Mouse (Mus musculus) hematopoietic stem cell, adult 5-6 weeks (primary cell): ENCODE measurements around the gene Pnpla3. TPM values are rescaled to one million over a fixed set of nuclear protein-coding genes. Genes with fewer than 3 reads are reported as not detected.

Source experiments
- ATAC-seq, 2 experiments: fragments of 125-278 bp in 1 of 2; replicated peaks in 1 of 2; 2 replicates each; pipeline ENCODE4 v1.8.0; 2016 to 2017; ENCODE audit warnings: inconsistent platforms in 2 of 2, mild to moderate bottlenecking in 2 of 2, moderate number of reproducible peaks in 2 of 2, low read depth in 1 of 2, moderate TSS enrichment in 1 of 2; ENCODE audit not compliant: low FRiP score in 2 of 2, poor library complexity in 2 of 2, severe bottlenecking in 2 of 2, insufficient read depth in 1 of 2, low TSS enrichment in 1 of 2
- total RNA-seq: library from RNA; stranded (forward); fragments of 172-1452, 232-1000 nt; gene quantifications from 2 replicates; pipeline ENCODE4 v1.2.3, GENCODE M21; 2017

Gene Pnpla3
- total RNA-seq, 1 experiment from 2014 or later = not detected

DNA sequence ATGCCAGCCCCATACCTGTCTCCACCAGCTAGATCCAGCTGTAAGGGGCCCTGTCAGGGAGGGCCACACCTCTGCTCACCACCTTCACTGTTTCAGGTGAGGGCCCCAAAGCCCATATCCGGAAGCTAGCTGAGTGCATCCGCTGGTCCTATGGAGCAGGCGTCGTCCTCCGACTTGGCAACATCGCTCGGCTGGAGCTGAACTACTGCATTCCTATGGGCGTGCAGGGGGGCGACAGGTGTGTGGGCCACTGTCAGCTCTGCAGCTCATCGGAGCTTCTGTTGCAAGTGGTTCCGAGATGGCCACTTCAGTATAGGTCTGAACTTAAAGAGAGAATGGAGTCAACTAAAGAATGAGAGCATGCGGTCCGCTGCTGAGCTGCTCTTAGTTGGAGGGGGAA, 43.3 kb downstream of the Pnpla3 start:
- no peak for ATAC-seq

DNA sequence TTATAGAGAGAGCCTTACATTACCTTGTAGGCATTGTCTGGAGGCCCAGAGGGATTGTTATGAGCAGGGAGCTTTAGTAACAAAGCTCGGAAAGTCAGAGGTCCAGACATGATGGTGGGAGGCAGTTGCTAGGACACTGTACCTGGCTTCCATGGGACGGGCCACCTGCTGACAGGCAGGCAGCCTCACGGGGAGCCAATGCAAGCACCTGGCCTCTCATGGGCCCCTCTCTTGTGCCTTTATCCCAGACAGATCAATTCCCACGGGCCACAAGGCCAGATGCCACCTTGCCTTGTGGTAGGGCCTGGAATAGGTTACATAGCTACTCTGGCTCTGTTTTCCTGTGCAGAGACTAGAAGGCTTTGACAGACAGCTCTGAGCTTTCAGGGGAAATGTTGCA, 43.9 kb downstream of the Pnpla3 start:
- no peak for ATAC-seq

DNA sequence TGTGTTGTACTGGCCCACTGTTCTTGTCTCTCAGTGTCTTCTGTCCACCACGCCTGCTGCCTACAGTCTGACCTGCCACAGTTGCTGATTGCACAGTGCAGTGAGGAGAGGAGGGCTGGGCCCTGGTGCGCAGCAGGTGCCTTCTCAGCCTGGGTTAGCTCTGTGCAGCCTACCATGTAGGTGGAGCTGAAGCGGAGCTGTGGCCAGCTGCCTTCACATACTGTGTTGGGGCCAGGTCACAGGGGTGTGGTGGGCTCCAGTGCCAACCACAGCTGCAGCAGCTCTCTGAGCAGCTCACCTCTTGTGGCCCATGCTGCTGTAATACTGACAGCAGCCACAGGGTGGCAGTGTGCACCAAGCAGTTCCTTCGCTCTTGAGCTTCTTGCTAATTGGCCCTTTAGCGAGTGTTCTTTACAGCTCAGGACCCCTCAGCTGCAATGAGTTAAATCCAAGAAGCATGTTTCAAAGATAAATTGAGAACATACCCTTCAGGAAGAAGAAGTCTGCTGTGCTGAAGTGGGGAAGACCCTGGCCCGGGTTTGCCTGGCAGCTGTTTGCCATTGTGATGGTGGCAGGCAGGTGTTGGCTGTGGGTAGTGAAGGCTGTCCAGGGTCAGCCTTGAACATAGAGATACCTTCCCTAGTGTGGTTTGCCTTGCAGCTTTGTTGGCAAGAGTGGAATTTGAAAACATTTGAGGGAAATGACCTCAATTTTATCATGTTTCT, 44.6 kb downstream of the Pnpla3 start:
- peak; percentile 46 to 59 for ATAC-seq

DNA sequence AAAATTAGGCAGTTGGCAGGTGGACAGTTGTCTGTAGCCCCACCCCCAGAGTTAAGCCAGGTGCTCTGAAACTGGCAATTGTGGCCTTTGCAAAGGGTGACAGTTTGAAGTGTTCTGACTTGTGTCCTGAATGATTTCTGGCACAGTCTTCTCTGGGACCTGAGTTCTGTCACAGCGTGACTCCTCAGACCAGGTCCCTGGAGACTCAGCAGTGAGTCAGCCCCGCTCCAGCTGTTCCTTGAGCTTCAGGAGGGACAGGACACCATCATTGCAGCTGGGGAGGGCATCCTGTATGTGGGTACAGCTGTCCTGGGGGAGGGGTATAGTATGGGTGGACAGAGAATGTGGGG, 45.1 kb downstream of the Pnpla3 start:
- ATAC-seq = no peak

DNA sequence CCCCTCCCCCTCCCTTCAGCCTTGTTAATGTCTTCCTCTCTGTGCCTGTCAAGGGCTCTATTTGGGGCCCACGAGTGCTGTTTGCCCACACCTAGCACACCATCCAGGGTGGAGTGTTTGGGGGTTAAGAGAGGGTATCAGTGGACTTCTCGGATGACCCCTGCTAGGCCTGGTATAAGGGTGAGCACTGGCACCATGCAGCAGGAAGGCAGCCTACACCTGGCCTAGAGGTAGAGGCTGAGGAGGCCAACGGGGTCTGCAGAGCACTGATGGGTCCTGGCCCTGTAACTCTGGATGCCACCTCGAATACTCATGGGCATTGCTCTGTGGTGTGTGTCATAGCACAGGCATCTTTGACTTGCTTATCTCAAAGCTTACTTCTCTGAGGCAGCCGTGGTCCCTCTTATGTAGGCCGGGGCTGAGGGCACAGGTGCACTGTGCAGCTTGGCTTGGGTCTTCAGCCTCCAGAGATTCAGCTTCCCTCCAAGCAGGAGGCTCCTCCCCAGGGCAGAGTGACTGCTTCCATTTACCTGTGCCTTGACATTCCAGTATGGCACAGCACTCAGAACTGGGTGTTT, 45.6 kb downstream of the Pnpla3 start:
- no peak for ATAC-seq

DNA sequence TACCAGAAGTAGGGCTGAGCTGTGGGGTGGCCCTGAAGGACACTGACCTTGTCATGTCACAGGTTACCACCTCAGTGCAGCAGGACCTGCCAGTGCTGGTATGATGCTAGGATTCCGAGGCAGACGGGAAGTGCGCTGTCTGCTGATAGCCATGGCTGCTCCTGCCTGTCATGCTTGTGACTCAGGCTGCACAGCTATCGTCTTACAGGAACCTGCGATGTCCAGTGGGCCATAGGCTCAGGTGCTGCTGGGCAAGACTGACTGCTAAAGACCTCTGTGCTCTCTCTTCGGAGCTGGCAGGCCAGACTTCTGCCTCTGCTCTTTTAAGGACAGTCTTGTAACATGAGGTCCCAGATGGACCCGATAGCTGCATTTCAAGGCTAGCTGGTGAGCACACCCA, 46.8 kb downstream of the Pnpla3 start:
- no peak for ATAC-seq

DNA sequence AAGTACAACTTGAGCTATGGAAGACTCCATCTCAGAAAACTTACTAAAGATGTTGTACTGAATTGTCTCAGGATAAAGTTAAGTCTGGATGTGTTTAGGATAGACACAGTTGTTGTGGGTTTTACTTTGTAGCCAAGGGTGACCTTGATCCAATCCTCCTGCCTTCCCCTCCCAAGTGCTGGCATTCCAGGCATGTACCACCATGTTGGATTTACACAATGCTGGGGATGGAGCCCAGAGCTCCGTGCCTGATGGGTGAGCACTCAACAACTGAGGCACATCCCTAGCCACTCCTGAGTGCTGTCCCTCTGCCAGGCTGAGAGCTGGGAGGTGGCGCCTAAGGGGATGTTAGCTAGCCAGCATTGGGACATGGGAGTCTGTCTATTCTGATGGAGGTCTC, 47.6 kb downstream of the Pnpla3 start:
- ATAC-seq = no peak

DNA sequence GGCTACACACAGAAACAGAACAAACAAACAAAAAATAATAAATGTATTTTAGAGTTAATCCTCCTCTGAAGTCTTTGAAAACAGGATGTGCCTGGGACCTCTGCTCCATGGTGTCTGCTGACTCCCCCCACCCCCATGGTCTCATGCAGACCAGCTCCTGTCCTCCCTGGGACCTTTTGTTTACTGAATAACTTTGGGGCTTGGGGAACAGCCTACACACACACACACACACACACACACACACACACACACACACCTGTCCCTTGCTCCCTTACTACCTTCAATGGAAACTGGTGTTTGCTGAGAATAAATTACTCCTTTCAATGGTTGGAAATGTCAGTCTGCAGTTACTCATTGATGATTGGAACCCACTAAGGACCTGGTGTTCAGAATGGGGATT, 48.4 kb downstream of the Pnpla3 start:
- no peak for ATAC-seq

DNA sequence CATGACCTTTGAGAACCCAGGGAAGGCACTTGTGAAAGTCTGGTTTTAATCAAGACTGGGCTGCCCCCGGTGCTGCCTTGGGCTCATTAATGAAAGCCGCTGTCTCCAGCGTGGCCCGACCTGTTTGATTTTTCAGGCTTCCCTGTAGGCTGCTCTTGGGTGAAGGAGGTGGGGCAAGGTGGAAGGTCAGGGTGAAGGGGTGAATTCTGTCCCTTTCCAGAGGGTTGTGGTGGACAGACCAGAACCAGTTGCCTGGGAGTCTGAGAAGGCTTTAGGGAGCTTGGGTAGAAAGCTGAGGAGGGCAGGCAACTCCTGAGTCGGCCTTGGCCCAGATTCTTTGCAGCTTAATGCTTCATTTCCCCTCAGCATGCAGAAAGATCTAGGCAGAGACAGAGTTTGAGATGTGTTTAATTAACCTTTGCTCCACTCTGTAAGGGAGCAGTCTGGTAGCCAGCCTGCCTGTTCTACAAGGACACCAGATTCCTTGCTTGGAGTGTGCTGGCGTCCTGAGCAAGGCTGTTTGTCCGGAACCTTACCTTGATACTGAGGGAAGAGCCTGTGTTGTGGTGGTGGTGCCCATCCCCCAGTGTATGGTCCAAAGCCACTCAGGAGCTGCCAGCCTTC, 48.9 kb downstream of the Pnpla3 start:
- ATAC-seq = no peak

DNA sequence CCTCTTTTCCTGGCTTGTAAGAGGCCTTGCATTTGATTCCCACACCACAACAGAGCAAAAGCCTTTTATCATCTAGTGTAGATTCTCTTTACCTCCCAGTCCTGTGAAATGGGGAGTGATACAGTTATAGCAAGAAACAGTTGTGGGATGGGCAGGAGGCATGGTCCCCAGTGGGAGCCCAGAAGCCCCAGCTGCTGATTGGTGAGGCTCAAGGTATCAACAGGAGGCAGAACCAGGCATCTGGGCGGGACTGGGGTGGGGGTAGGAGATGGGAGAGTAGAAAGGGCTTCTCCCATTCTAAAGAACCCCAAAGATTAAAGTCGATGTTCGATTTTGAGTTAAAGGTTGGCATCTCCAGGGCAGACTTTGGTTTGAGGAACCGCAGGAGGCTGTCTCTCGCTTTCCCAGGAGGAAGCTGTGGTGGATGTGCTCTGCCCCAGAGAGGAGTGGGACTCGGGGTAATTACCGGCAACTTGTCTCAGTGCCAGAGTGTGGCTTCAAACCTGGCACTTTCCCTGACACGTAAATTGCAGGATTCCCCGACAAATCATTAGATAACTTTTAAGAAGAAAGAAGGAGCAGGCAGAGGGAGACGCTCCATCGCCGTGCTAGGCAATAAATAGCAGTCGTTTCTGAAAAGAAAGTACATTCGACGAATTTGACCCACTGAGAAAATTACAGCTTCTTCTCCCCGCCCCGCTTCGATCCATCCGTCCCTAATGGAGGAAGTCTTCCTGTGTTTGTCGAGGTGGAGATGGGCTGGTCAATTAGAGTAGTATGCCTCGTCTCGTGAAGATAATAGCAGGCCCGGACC, 50.5 kb downstream of the Pnpla3 start:
- peak; percentile 44 to 51; a peak in 2 of 4 replicates for ATAC-seq

DNA sequence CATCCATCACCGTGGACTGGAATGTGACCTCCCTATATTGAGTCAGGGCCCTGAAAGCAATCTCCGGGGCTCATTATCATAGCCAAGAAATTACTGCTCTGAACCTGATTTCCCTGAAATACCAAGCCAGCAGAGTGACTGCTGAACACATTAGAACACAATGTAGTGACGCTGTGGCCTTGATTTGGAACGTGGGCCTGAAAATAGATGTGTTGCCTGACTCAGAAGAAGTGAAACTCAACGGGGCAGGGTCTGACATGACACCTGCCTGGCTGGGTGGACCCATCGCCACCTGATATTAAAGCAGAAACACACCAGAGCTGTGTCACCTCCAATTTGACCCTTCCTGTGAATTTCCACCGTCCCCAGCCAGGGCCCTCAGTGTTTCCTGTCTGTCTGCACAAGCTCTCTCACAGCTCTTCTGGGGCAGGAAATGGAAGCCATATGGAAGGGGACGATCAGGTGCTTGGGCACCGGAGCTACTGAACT, 51.2 kb downstream of the Pnpla3 start:
- ATAC-seq = peak; percentile 23; a peak in 3 of 4 replicates

DNA sequence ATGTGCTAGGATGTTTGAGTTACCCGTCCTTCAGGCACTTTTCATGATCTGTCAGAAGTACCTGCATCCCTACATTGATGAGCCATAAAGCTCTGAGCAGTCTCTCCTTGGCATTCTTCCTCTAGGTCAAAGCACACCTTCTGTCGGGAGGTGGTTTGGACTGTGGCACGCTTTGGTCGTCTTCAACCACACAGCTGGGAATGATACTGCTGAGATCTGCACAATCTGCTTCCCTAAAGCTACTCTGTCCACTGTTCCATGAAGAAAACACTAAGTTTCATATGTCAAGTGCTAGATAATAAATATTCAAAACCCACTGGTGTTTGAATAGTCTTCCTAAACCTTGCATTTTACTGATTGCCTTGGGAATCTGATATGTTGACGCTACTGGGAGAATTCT, 53.9 kb downstream of the Pnpla3 start:
- no peak for ATAC-seq

DNA sequence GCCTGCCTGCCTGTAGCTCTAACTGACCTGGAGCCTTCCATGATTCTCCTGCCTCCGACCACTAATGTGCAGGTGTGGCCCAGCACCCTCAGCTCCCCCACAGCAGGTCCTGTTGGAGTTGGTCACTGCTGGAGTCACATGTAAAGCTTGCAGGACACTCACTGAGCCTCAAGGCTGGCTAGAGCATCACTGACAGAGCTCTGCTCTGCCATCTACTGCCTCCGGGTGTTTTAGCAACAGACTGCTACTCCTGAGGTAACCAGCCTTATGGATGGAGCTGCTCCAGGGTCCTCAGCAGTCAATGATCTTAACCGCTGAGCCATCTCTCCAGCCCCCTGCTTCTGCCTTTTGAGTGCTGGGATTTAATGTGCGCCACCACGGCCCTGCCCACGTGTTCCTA, 55.8 kb downstream of the Pnpla3 start:
- 0 out of 4 replicates have a peak, but pooled peaks of 1 of the 2 experiments have one; percentile 12 for ATAC-seq

DNA sequence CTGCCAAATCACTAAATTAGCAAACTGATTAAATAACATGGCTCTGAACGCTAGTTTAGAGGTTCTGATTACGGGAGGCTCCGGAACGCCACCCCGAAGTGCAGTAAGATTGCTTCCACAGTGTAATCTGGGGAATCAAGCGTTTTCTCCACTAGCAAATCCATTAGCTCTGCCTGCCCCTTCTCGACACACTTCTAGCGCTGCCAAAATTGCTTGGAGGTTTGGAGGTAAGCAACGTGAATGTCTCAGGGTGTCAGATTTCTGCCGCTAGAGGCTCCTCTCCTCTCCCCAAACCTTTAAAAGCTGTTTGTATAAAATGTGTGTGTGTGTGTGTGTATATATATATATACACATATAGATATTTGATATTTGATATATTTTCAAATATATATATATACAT, 57.1 kb downstream of the Pnpla3 start:
- no peak for ATAC-seq

DNA sequence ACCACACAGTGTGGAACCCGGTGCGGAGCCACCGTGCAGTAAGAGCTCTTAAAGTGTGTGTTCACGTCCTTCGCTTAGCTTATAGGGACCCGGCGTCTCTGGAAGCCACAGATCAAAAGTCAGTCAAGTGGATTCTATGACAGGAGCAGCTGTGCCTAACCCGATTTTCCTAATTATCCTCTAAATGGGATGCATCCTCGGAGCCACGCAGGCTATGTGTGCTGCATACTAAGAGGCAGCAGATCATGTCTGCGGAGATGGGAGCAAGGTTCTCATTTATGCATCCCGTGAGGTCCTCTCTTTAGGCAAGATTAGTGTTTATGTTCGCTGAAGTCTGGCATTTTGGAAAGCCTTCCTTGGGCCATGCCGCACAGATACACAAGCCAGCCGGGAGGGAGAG, 59.3 kb downstream of the Pnpla3 start:
- ATAC-seq = no peak

DNA sequence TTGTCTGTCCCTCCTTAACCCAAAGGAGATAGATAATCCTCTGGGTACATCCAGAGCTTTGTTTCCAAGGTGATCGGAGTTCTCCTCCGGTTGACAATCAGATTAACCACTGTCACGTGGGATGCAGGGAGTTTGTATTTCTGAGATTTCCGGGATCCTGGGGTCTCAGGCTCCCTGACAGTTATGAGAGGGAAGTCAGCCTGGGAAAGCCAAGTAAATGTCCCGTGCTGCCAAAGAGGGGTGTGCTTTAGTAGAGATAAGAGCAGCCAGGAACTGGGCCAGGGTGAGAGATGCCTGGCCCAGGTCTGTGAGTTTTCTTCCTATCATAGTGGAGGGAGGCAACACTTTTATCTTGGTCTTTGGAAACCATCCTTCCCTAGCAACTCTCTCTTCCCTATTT, 63.0 kb downstream of the Pnpla3 start:
- ATAC-seq = no peak

DNA sequence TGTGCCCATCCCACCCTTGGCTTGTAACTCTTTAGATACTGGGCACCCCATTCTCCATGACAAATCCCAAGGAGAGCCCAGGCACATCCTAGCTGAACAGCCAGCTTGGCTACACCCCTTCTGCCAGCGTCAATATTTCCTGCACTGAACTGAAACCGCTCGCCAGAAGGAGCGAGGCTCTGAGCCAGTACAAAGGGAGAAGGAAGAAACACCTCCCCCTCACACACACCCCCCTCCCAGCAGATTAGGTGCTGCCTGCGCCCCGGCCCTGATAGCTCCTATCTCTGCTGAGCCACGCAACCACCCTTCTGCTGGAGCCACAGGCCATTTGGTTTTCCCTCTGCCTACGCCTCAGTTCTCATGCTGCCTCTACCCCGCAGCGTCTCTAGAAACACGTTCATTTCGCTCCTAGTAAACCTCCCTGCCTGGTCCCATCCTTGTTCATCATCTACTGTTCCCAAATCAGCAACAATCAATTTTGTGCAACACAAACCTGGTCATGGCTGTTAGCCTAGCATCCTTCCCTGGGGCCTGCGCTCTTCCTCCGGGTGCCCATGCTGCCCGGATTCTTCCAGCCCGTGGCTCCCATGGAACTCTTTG, 63.6 kb downstream of the Pnpla3 start:
- ATAC-seq = peak; percentile 74 to 76
